Mouse (Mus musculus) liver, adult 2 months (tissue): ENCODE data around the gene Pusl1.

Experiments
- CTCF ChIP-seq: fragments of 200-500 bp; IDR thresholded peaks from 2 replicates; pipeline ENCODE4 v1.5.1; 2011; ENCODE audit warnings: low read depth, low read length, control low read depth
- POLR2A ChIP-seq: fragments of 200-500 bp; IDR thresholded peaks from 2 replicates; pipeline ENCODE4 v1.6.1; 2011; ENCODE audit warnings: low read length, control low read depth; ENCODE audit not compliant: insufficient read depth; ENCODE audit errors: extremely low read depth

DNA sequence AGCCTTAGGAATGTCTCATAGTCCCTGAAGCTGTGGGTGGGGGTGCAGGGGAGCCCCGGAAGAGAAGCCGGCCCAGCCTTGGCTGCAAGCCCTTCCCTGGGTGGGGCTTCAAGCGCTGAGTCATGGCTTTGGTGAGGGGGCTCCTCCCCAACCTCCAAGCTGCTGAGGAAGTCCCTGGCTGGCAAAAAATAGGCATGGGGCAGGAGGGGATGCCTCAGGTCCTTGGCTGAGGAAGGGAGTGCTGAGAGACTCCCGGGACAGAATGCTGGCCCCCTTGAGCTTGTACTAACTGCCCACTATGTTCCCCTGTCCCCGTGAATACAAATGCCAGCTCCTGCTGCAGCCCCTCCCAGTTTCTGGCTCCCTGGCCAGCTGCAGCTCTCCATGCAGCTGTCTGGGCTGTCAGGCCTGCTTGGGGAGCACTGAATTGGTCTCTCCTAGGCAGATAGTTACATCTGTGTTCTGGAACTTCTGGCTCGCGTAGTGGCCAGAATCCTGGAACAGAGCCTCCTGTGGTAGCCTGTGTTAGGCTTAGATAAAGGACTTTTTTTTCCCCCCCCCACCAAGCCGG is 2.8 kb upstream of the Pusl1 start:
- no peak for TF ChIP-seq CTCF
- no peak for TF ChIP-seq POLR2A
